Mouse (Mus musculus): ENCODE measurements around the gene Scd4. TPM values are rescaled to one million over a fixed set of nuclear protein-coding genes. Genes with fewer than 3 reads are reported as not detected.

Scd4 gene
- polyA plus RNA-seq (2012; rRNA removed) = 0.41 and 0.50 TPM in 2 replicates

DNA sequence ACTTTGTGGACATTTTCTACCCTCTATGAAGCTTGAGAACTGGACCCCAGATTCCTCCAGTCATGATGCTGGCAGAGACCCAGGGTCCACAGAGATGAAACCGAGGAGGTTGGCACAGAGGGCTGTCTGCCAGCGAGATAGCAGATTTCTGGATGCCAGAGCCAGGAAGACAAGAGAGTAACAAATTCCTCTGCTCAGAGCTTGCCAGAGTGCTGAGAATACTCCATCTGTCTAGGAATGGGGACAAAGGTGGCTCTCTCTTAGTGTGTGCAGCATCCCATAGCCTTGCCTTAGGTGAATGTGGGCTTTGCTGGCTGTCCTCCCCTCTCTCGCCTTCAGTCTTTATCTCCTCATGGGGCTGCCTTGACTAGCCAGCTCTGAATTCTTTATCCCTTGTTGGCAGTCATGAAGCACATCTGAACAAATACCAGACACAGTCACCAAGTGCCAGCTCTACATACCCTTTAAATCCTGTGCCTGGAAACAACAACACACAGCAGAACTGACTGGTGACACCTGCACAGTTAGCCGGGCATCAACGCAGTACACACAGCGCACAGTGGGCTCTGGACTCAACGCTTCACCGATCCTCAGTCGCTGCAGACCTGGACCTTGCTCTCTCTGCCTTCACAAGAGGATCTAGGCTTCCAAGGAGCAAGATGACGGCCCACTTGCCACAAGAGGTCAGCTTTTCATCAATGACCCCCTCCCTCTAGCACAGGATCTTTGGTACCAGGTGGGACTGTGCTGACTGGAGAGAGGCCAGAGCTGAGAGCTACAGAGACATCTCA lies at the start of gene Scd4:
TSS of gene Scd4 (plus strand) at position 260 of the 791 bp plus-strand sequence.

DNA sequence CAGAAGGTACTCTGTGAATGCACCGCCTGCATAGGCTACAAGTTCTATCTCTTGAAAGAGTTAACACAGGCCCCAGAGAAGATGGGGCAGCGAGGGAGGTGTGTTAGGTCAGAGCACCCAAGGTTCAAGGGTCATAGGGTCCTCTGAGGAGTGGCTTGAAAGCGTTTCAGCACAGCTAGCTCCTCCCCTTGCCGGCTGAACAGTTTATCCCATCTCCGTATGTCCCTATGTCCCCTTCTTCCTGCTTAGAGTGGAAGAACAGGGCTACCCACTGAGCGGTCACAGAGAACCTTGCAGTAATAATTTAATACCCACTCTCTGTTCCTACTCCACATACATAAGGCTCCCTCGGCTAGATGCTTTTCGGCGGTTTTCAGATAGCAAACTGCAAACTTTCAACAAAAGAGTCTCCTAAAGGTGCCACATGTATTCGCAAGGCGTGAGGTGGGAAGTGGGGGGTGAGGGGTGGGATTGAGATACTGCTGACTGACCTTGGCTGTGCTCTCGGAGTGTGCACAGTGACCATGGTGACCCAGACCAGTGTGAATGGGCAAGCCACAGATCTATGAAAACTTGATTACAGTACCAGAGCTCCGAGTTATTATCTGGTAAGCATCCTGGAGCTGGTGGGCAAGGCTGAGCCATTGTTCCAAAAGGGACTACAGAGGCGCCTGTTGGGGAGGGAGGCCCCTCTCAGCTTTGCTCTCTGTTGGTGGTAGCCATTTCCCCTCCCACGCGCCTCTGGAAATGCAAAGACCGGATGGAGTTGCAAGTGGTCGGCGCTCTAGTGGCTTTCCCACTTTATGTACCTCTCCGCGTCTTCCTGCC lies 39.7 kb upstream of the Scd4 start, which contains the start of gene Scd2:
TSS of gene Scd2 (plus strand) at position 734 of the 828 bp plus-strand sequence.

Other genes with a start within 250 kb of the Scd4 start
- gene Chuk, start 225.6 kb upstream of the Scd4 start, polyA plus RNA-seq (2012; rRNA removed) = 9.7 and 10.0 TPM in 2 replicates
- 4.4 and 5.0 TPM in 2 replicates for gene Cwf19l1, start 197.2 kb upstream of the Scd4 start, polyA plus RNA-seq (2012; rRNA removed)
- gene Bloc1s2, start 186.6 kb upstream of the Scd4 start, polyA plus RNA-seq (2012; rRNA removed) = 16.4 and 24.2 TPM in 2 replicates
- gene Pkd2l1, start 140.7 kb upstream of the Scd4 start, polyA plus RNA-seq (2012; rRNA removed) = 0.11 and 0.15 TPM in 2 replicates
- 0.33 and 0.46 TPM in 2 replicates for gene Scd3, start 129.8 kb upstream of the Scd4 start, polyA plus RNA-seq (2012; rRNA removed)
- 512 and 709 TPM in 2 replicates for gene Scd2, start 39.4 kb upstream of the Scd4 start, polyA plus RNA-seq (2012; rRNA removed)
- gene Scd1, start 74.8 kb downstream of the Scd4 start, polyA plus RNA-seq (2012; rRNA removed) = 573 and 655 TPM in 2 replicates
- 0.19 TPM in 1 of 2 replicates, not detected in the other for gene Wnt8b, start 160.4 kb downstream of the Scd4 start, polyA plus RNA-seq (2012; rRNA removed)
- gene Sec31b, start 212.8 kb downstream of the Scd4 start, polyA plus RNA-seq (2012; rRNA removed) = 15.8 and 17.2 TPM in 2 replicates
- gene Gm20538, start 219.7 kb downstream of the Scd4 start, polyA plus RNA-seq (2012; rRNA removed) = not detected in 2 replicates
- gene Ndufb8, start 222.3 kb downstream of the Scd4 start, polyA plus RNA-seq (2012; rRNA removed) = 720 and 836 TPM in 2 replicates
- gene Hif1an, start 229.8 kb downstream of the Scd4 start, polyA plus RNA-seq (2012; rRNA removed) = 18.9 and 20.0 TPM in 2 replicates

Data from ovary, adult 2 months (tissue).